Mouse (Mus musculus) embryonic fibroblast, embryonic 13.5 days (primary cell): ENCODE measurements around the gene Pgs1.

Experiments used
- CTCF ChIP-seq: IDR thresholded peaks from 2 replicates; pipeline ENCODE4 v1.5.1; 2011; ENCODE audit warnings: mild to moderate bottlenecking, control low read depth, low read length, moderate library complexity, borderline replicate concordance; ENCODE audit not compliant: insufficient read depth
- POLR2A ChIP-seq: IDR thresholded peaks from 2 replicates; pipeline ENCODE4 v1.6.1; 2011; ENCODE audit warnings: low read depth, mild to moderate bottlenecking, control low read depth, low read length, moderate library complexity

DNA sequence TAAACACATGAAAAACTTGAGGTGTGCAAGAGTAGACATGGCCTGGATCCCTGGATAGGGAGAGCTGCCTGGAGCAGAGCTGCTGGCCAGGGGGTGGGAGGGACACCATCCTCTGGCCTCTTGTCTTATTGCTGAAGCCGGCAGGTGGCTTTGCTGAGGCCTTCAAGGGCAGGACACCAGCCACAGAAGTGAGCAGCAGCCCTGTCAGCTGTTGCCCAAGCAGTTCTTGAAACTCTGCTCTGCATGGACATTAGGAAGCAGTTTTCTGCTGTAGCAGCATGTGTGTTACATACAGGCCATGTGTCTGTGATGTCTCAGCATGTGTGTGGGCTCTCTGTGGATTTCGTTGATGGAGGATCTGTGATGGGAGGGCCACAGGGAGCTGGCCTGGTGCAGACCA, 27.2 kb downstream of the Pgs1 start:
- no peak for TF ChIP-seq CTCF
- TF ChIP-seq POLR2A: no peak
